In the genomic region with DNA sequence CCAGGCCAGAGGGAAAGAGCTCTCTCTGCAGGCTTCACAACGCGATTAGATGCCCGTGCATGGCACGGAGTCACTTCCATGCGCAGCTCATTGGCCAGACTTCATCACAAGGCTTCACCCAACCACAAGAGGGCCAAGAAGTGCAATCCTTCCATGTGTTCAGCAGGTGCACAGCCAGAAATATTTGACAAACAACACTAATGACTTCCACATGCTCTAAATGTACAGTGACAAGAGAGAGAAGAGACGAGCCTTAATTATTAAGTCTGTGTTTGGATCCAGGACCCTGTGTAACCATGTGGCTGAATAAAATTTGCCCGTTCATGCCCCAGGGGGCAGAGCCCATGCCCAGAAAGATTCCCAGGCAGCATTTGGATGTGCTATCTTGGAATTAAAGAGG, we compare ENCODE assay signal across 15 mouse cellular contexts. TPM values are rescaled to one million over a fixed set of nuclear protein-coding genes. Genes with fewer than 3 reads are reported as not detected.
A peak's percentile ranks its signal among the peaks of the same experiment; 100 is the strongest.
DNase-seq lines count a peak whose midpoint lies in the region; ATAC-seq and TF ChIP-seq lines count a peak whose summit lies in the region.
"Had no signal": no experiment of that assay in that cellular context is flagged by ENCODE, and none has a peak within 500 bp of the region (broad histone marks: within the 10 kb centered on the region; RNA-seq: fewer than 3 reads in every experiment).

No protein-coding gene starts in this region.

- no peaks in the 10 kb centered on the region for H3K27me3 ChIP-seq in intestine, postnatal 0 days (replicated peaks; ENCODE audit: control insufficient read depth, insufficient read depth, low read length)
- no peaks in the 10 kb centered on the region for H3K27me3 ChIP-seq in intestine, embryonic 15.5 days (replicated peaks)
- peaks cover 10% of the 10 kb centered on the region for H3K27me3 ChIP-seq in Patski
- H3K27me3 ChIP-seq in hindbrain, postnatal 0 days (ENCODE audit: insufficient read depth, low read length), result no peaks in the 10 kb centered on the region

- in situ Hi-C loops in Patski (cut with MboI; ENCODE audit: low pct_unique_long_range_greater_than_20kb), result no loop called here

- 60% methylated on average over 7 of the region's 7 CpGs for WGBS in intestine, postnatal 0 days
- 68% methylated on average over 7 of the region's 7 CpGs for WGBS in intestine, embryonic 15.5 days
- 35% methylated on average over 7 of the region's 7 CpGs for WGBS in hindbrain, postnatal 0 days

- no peak for DNase-seq in Patski (ENCODE audit: low read depth, low spot score)
- peak; percentile 34 for DNase-seq in brain, embryonic 18.5 days (ENCODE audit: low read depth, low spot score)
- peak; percentile 76 for DNase-seq in hindbrain, postnatal 0 days (ENCODE audit: low spot score)
- DNase-seq in B cell, adult 2 months, result no peak
- no peak for DNase-seq in left cerebral cortex, postnatal 36 days (ENCODE audit: low spot score in 2 of 2)
- DNase-seq: heart, postnatal 14 days; kidney, postnatal 14 days had no signal

- ATAC-seq in intestine, postnatal 0 days, result no peak
- no peak for ATAC-seq in intestine, embryonic 15.5 days
- ATAC-seq in Patski, result no peak
- ATAC-seq in hindbrain, postnatal 0 days, result peak; percentile 81

- intact Hi-C loops in left cerebral cortex, postnatal 36 days (cut with DNase I), result no loop called here

- no peak overlapping the region for H3K4me3 ChIP-seq in intestine, postnatal 0 days (ENCODE audit: low read depth, low read length)
- H3K4me3 ChIP-seq in intestine, embryonic 15.5 days (replicated peaks), result no peak overlapping the region
- no peak overlapping the region for H3K4me3 ChIP-seq in hindbrain, postnatal 0 days (ENCODE audit: low read length)
- H3K4me3 ChIP-seq: megakaryocyte, embryonic 14.5 days had no signal

- CTCF ChIA-PET in Patski (lab: Charles Lee), result no interaction called here

- H3K4me2 ChIP-seq in intestine, postnatal 0 days (replicated peaks; ENCODE audit: low read depth), result no peak overlapping the region
- H3K4me2 ChIP-seq in intestine, embryonic 15.5 days (replicated peaks), result no peak overlapping the region
- no peak overlapping the region for H3K4me2 ChIP-seq in hindbrain, postnatal 0 days (ENCODE audit: low read depth, low read length)

- H3K27ac ChIP-seq in intestine, postnatal 0 days (ENCODE audit: low read depth, low read length), result no peak overlapping the region
- no peak overlapping the region for H3K27ac ChIP-seq in intestine, embryonic 15.5 days
- no peak overlapping the region for H3K27ac ChIP-seq in hindbrain, postnatal 0 days

- POLR2A ChIA-PET in Patski (lab: Charles Lee), result no interaction called here

- TF ChIP-seq CTCF in intestine, postnatal 0 days (IDR thresholded peaks at IDR 0.05; ENCODE audit: low read depth), result 0 out of 2 replicates have a peak, but pooled peaks have one; percentile 24
- peak; percentile 29 for TF ChIP-seq CTCF in Patski (IDR thresholded peaks at IDR 0.05)
- peak; percentile 67 for TF ChIP-seq CTCF in hindbrain, postnatal 0 days (IDR thresholded peaks at IDR 0.05; ENCODE audit: low read depth)

- no peaks in the 10 kb centered on the region for H3K4me1 ChIP-seq in intestine, postnatal 0 days (replicated peaks; ENCODE audit: control insufficient read depth, insufficient read depth, low read length)
- H3K4me1 ChIP-seq in intestine, embryonic 15.5 days (replicated peaks), result no peaks in the 10 kb centered on the region
- peaks cover 7% of the 10 kb centered on the region; the same call in 1 of the 2 replicates for H3K4me1 ChIP-seq in hindbrain, postnatal 0 days (ENCODE audit: insufficient read depth, low read length)
- H3K4me1 ChIP-seq: megakaryocyte, embryonic 14.5 days had no signal

- H3K9ac ChIP-seq in intestine, postnatal 0 days (ENCODE audit: low read depth, low read length), result no peak overlapping the region
- no peak overlapping the region for H3K9ac ChIP-seq in intestine, embryonic 15.5 days
- no peak overlapping the region for H3K9ac ChIP-seq in hindbrain, postnatal 0 days (replicated peaks; ENCODE audit: low read length)

- no peaks in the 10 kb centered on the region for H3K9me3 ChIP-seq in intestine, postnatal 0 days (ENCODE audit: control insufficient read depth)
- H3K9me3 ChIP-seq in intestine, embryonic 15.5 days, result no peaks in the 10 kb centered on the region
- no peaks in the 10 kb centered on the region for H3K9me3 ChIP-seq in hindbrain, postnatal 0 days (ENCODE audit: low read length)

- H3K36me3 ChIP-seq in intestine, postnatal 0 days (ENCODE audit: control insufficient read depth, insufficient read depth), result no peaks in the 10 kb centered on the region
- no peaks in the 10 kb centered on the region for H3K36me3 ChIP-seq in intestine, embryonic 15.5 days
- no peaks in the 10 kb centered on the region for H3K36me3 ChIP-seq in hindbrain, postnatal 0 days (ENCODE audit: insufficient read depth, low read length)

RNA-seq across cellular contexts. Expression of a gene that starts 47.9 kb away (rescaled TPM):
- polyA plus RNA-seq in intestine, postnatal 0 days (2015; fragmentation: Nextera tagmentation; extraction: Ambion mirVana), result not detected in 2 replicates
- not detected in 2 replicates for polyA plus RNA-seq in intestine, embryonic 15.5 days (2015; fragmentation: Nextera tagmentation; extraction: Ambion mirVana)
- not detected for polyA plus RNA-seq in Patski (2021)
- 0.26 TPM in 1 of 2 replicates, not detected in the other for total RNA-seq in hindbrain, postnatal 0 days (2014; rRNA removed)
- polyA plus RNA-seq in hindbrain, postnatal 0 days (2015; fragmentation: Nextera tagmentation; extraction: Ambion mirVana), result 0.23 TPM in 1 of 2 replicates, not detected in the other
- under 1 TPM in 1 of 2 experiments, not detected in 1; 0.79 TPM for total RNA-seq in left cerebral cortex, postnatal 36 days (2021)
- total RNA-seq: adrenal gland, adult 18-20 months; gastrocnemius, adult 8-10 months; heart, postnatal 14 days; liver, adult 2 months; MEL had no signal
- polyA plus RNA-seq: liver, adult 2 months; urinary bladder, adult 2 months had no signal

Comparison
In these comparisons a context has a peak if more than half of its experiments do, and no peak if none do; other contexts are left out.
1. DNase-seq: peak in brain, embryonic 18.5 days (single experiment) and hindbrain, postnatal 0 days (single experiment); none in Patski (single experiment), B cell, adult 2 months (0 of 2) and left cerebral cortex, postnatal 36 days (0 of 2).
2. Peak in every context shown above with its lines, with median percentiles within 50 percentile points of each other: CTCF ChIP-seq.